Mouse (Mus musculus): ENCODE data around the gene Ppfibp1. TPM values are rescaled to one million over a fixed set of nuclear protein-coding genes. Genes with fewer than 3 reads are reported as not detected.

Ppfibp1 gene
- 21.1 and 22.5 TPM in 2 replicates for polyA plus RNA-seq (2016; fragmentation: Nextera tagmentation; extraction: Ambion mirVana)

GRCm38 (mm10) chr6:146887958-146888659 is at the start of gene Ppfibp1:
TSS of gene Ppfibp1 (plus strand) at chr6:146888487.
- under 1% methylated on average over 79 of the region's 80 CpGs for WGBS
- no peaks in the 10 kb centered on the region for H3K36me3 ChIP-seq
- no peaks in the 10 kb centered on the region for H3K9me3 ChIP-seq
- peak within 1 kb of the TSS; percentile 80 for H3K4me2 ChIP-seq (replicated peaks)
- H3K27ac ChIP-seq: no peak within 1 kb of the TSS
- peak; percentile 96 for ATAC-seq (ENCODE audit: low FRiP score, low read depth)
- H3K4me1 ChIP-seq: no peaks in the 10 kb centered on the region
- H3K4me3 ChIP-seq: peak within 1 kb of the TSS; percentile 64
- peaks cover 23% of the 10 kb centered on the region; the same call in 1 of the 2 replicates for H3K27me3 ChIP-seq (replicated peaks)
- peak within 1 kb of the TSS; percentile 68 for H3K9ac ChIP-seq

- Histone ChIP-seq H3K27me3 (replicated peaks) (no peaks in the 10 kb centered on the region), H3K36me3 (no peaks in the 10 kb centered on the region), H3K4me1 (no peaks in the 10 kb centered on the region), H3K9ac (no peak overlapping the region), H3K27ac (no peak overlapping the region), H3K4me2 (replicated peaks) (no peak overlapping the region), H3K4me3 (no peak overlapping the region), H3K9me3 (no peaks in the 10 kb centered on the region)
- WGBS: 88% methylated on average over 4 of the region's 4 CpGs
- no peak for ATAC-seq (ENCODE audit: low FRiP score, low read depth)
Measured at GRCm38 (mm10) chr6:146838863-146839262, 49.4 kb upstream of the Ppfibp1 start.

DNA sequence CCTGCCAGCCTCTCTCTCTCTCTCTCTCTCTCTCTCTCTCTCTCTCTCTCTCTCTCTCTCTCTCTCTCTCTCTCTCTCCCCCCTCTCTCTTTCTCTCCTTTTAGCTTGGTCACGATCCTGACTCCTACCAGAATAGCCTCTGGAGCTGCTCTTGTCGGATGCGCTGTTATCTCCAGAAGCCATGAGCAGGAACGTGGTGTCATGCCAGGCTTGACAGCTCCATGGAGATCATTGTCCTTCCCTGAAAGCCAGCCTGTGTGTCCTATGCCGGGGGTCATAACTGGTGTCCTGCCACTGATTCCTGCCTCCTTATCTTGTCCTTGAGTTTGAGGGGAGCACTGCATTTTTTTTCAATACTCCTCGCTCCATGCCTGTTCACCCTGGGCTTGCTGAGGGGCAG is 43.4 kb upstream of the Ppfibp1 start:
- no peak overlapping the region for H3K27ac ChIP-seq
- WGBS: 84% methylated on average over 6 of the region's 6 CpGs
- H3K27me3 ChIP-seq (replicated peaks): no peaks in the 10 kb centered on the region
- H3K4me2 ChIP-seq (replicated peaks): no peak overlapping the region
- H3K4me1 ChIP-seq: no peaks in the 10 kb centered on the region
- H3K9me3 ChIP-seq: no peaks in the 10 kb centered on the region
- no peak for ATAC-seq (ENCODE audit: low FRiP score, low read depth)
- H3K4me3 ChIP-seq: no peak overlapping the region
- no peak overlapping the region for H3K9ac ChIP-seq
- no peaks in the 10 kb centered on the region for H3K36me3 ChIP-seq

DNA sequence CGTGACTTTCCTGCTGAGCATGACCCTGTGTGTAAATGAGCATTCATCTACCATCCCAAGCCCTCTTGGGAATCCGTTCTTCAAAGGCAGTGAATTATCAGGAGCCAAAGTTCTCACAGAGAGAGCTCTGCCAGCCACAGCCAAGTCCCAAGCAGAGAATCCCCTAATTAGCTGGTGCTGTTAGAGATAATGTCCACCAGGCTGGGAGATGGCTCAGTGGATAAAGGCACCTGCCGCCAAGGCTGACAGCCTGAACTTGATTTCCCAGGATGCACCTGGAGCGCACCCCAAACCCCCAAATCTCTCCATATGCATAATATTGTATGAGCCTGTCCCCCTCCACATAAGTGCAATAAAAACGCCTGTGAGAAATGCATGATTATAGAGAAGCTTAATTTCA is 42.9 kb upstream of the Ppfibp1 start:
- H3K4me3 ChIP-seq: no peak overlapping the region
- H3K36me3 ChIP-seq: no peaks in the 10 kb centered on the region
- WGBS: 76% methylated on average over 5 of the region's 5 CpGs

DNA sequence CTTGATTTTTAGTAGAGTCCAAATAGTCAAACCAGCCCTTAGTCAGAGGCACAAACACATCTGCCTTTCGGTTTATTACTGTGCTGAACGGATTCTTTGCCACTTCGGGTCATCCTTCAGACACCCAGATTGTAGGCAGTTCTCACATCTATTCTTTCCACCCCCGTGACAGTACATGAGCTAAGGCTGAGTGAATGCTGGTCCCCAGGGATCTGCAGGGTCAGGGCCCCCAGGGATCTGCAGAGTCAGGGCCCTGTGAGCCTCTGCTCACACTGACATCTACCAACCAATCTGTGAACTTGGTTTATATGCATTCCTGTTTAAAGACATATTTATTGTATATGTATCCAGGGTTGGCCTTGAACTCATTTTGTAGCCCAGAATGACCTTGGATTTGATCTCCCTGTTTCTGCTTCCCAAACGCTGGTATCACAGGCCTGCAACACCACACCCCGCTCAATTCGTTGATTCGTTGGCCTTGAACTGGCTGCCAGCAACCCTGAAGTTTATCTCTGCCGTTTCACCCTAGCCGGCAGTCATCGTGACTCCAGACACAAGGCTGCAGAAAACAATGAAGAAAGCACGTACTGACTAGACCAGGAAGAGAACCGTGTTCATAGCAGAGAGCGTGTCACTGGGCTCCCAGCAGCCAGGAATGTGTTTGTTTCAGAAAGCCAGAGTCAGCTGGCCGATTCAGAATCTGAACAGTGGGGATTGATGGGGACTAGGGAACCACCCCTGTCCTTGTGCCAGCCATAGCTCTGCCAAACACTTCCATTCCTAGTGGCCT is 42.1 kb upstream of the Ppfibp1 start:
- ATAC-seq (ENCODE audit: low FRiP score, low read depth): no peak
- no peaks in the 10 kb centered on the region for H3K4me1 ChIP-seq
- H3K4me2 ChIP-seq (replicated peaks): no peak overlapping the region
- H3K27ac ChIP-seq: no peak overlapping the region
- H3K9me3 ChIP-seq: no peaks in the 10 kb centered on the region
- H3K4me3 ChIP-seq: no peak overlapping the region
- no peaks in the 10 kb centered on the region for H3K36me3 ChIP-seq
- 81% methylated on average over 15 of the region's 15 CpGs for WGBS
- no peaks in the 10 kb centered on the region for H3K27me3 ChIP-seq (replicated peaks)
- H3K9ac ChIP-seq: no peak overlapping the region

More for the DNA sequence above, 42.9 kb upstream of the Ppfibp1 start:
- H3K9me3 ChIP-seq: no peaks in the 10 kb centered on the region
- H3K4me1 ChIP-seq: no peaks in the 10 kb centered on the region
- H3K27ac ChIP-seq: no peak overlapping the region
- no peaks in the 10 kb centered on the region for H3K27me3 ChIP-seq (replicated peaks)
- ATAC-seq (ENCODE audit: low FRiP score, low read depth): no peak
- no peak overlapping the region for H3K4me2 ChIP-seq (replicated peaks)
- no peak overlapping the region for H3K9ac ChIP-seq

- Histone ChIP-seq H3K4me2 (replicated peaks) (no peak overlapping the region), H3K4me1 (no peaks in the 10 kb centered on the region), H3K27me3 (replicated peaks) (no peaks in the 10 kb centered on the region), H3K9ac (no peak overlapping the region), H3K27ac (no peak overlapping the region), H3K4me3 (no peak overlapping the region), H3K9me3 (no peaks in the 10 kb centered on the region), H3K36me3 (no peaks in the 10 kb centered on the region)
- no peak for ATAC-seq (ENCODE audit: low FRiP score, low read depth)
- 81% methylated on average over 3 of the region's 3 CpGs for WGBS
Measured at GRCm38 (mm10) chr6:146847402-146847801, 40.9 kb upstream of the Ppfibp1 start.

DNA sequence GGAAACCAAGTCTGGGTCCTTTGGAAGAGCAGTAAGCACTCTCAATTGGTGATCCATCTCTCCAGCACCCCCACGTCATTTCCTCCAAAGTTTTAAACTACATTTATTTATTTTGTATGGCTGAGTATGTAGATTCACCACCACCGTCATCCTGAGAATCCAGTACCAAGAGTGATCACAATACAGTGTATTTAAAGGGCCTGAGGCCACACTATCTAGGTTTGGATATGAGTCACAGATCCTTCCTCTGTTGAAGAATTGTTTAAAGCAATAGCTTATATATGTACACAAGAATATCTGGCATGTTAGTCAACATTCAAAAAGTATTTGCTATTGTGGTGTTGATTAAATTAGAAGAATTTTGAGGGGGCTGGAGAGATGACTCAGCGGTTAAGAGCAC is 40.0 kb upstream of the Ppfibp1 start:
- no peak overlapping the region for H3K4me3 ChIP-seq
- H3K27ac ChIP-seq: no peak overlapping the region
- H3K27me3 ChIP-seq (replicated peaks): no peaks in the 10 kb centered on the region
- no peak overlapping the region for H3K4me2 ChIP-seq (replicated peaks)
- no peak overlapping the region for H3K9ac ChIP-seq
- no peaks in the 10 kb centered on the region for H3K9me3 ChIP-seq
- H3K36me3 ChIP-seq: no peaks in the 10 kb centered on the region
- H3K4me1 ChIP-seq: no peaks in the 10 kb centered on the region
- ATAC-seq (ENCODE audit: low FRiP score, low read depth): no peak
- WGBS: 91% methylated on average over 3 of the region's 3 CpGs

- no peak for ATAC-seq (ENCODE audit: low FRiP score, low read depth)
- Histone ChIP-seq H3K27ac (no peak within 1 kb of the TSS), H3K9me3 (no peaks in the 10 kb centered on the region), H3K4me2 (replicated peaks) (no peak within 1 kb of the TSS), H3K9ac (no peak within 1 kb of the TSS), H3K4me3 (no peak within 1 kb of the TSS), H3K4me1 (no peaks in the 10 kb centered on the region), H3K27me3 (replicated peaks) (no peaks in the 10 kb centered on the region), H3K36me3 (no peaks in the 10 kb centered on the region)
- 76% methylated on average over 4 of the region's 4 CpGs for WGBS
Measured at GRCm38 (mm10) chr6:146850050-146850449, 38.2 kb upstream of the Ppfibp1 start, which contains the start of gene Smco2. TSS of gene Smco2 (plus strand) at chr6:146850104.

DNA sequence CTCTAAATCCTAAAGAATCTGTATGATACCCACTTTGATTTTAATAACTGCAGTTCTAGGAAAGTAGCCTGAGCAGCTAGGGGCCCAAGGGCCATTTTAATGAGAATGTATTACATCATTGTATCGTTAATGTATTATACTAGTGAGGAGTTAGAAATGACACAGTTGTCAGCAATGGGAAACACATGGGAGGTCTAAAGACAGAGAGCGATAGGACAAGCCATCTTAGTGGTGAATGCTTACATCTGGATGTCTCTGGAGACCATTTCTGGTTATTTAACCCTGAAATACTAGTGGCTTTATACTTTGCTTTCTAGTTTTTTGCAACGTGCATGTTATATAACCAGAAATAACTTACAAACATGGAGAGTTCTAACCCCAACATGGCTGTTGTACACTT is 36.4 kb upstream of the Ppfibp1 start:
- no peak for ATAC-seq (ENCODE audit: low FRiP score, low read depth)
- no peak overlapping the region for H3K4me2 ChIP-seq (replicated peaks)
- 81% methylated on average over 3 of the region's 3 CpGs for WGBS
- H3K27ac ChIP-seq: no peak overlapping the region
- no peaks in the 10 kb centered on the region for H3K9me3 ChIP-seq
- H3K27me3 ChIP-seq (replicated peaks): no peaks in the 10 kb centered on the region
- H3K4me1 ChIP-seq: no peaks in the 10 kb centered on the region
- no peaks in the 10 kb centered on the region for H3K36me3 ChIP-seq
- H3K9ac ChIP-seq: no peak overlapping the region
- H3K4me3 ChIP-seq: no peak overlapping the region

DNA sequence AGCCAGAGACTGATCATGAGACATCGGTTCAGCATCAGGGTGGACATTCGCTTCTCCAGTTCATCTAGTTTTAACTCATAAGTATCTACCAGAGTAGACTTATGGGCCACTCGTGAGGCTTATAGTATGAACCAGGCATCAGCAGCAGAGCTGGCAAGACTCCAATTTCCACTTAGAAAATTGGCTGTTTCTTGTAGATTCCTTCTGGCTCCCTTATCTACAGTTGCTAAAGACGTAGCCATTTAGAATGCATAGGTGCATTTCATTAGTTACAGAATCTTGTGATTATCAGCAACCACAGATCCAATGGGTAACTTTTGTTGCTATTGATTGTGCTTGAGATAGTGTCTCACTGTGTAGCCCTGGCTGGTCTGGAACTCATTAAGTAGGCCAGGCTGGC is 35.5 kb upstream of the Ppfibp1 start:
- ATAC-seq (ENCODE audit: low FRiP score, low read depth): no peak
- Histone ChIP-seq H3K4me1 (no peaks in the 10 kb centered on the region), H3K36me3 (no peaks in the 10 kb centered on the region), H3K9me3 (no peaks in the 10 kb centered on the region), H3K4me3 (no peak overlapping the region), H3K27me3 (replicated peaks) (no peaks in the 10 kb centered on the region), H3K9ac (no peak overlapping the region), H3K27ac (no peak overlapping the region), H3K4me2 (replicated peaks) (no peak overlapping the region)
- 90% methylated on average over 4 of the region's 4 CpGs for WGBS

GRCm38 (mm10) chr6:146855185-146855584 is 33.1 kb upstream of the Ppfibp1 start:
- H3K9me3 ChIP-seq: no peaks in the 10 kb centered on the region
- no peak overlapping the region for H3K9ac ChIP-seq
- H3K36me3 ChIP-seq: no peaks in the 10 kb centered on the region
- no peaks in the 10 kb centered on the region for H3K4me1 ChIP-seq
- H3K4me3 ChIP-seq: no peak overlapping the region
- H3K27me3 ChIP-seq (replicated peaks): no peaks in the 10 kb centered on the region
- 95% methylated on average over 9 of the region's 9 CpGs for whole genome bisulfite sequencing
- no peak for ATAC-seq (ENCODE audit: low FRiP score, low read depth)
- no peak overlapping the region for H3K4me2 ChIP-seq (replicated peaks)
- H3K27ac ChIP-seq: no peak overlapping the region

DNA sequence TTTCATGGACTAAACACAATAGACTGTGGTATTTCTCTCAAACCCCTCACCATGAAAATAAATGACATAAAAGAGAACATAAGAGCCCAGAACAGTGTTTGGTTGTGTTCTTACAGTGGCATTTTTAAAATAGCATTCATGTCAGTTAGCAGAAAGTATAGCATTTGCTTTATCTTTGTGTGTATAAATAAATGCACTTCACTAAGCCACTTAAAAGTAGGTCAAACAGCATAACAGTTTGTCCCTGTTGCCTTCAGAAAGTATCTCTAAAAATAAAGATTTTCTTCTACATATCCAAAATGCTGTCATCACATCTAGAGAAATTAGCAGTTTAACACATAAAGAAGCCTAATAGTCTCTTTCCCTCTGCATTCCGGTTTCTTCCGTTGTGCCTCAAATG is 30.9 kb upstream of the Ppfibp1 start:
- WGBS: 98% methylated on average over 2 of the region's 2 CpGs
- H3K36me3 ChIP-seq: no peaks in the 10 kb centered on the region
- no peaks in the 10 kb centered on the region for H3K27me3 ChIP-seq (replicated peaks)
- no peaks in the 10 kb centered on the region for H3K4me1 ChIP-seq
- no peak for ATAC-seq (ENCODE audit: low FRiP score, low read depth)
- no peaks in the 10 kb centered on the region for H3K9me3 ChIP-seq
- no peak overlapping the region for H3K27ac ChIP-seq
- H3K4me3 ChIP-seq: no peak overlapping the region
- no peak overlapping the region for H3K4me2 ChIP-seq (replicated peaks)
- H3K9ac ChIP-seq: no peak overlapping the region

Data from neural tube, embryonic 12.5 days (tissue).